Mouse (Mus musculus): ENCODE measurements around the gene Tamm41.

Gene Tamm41

DNA sequence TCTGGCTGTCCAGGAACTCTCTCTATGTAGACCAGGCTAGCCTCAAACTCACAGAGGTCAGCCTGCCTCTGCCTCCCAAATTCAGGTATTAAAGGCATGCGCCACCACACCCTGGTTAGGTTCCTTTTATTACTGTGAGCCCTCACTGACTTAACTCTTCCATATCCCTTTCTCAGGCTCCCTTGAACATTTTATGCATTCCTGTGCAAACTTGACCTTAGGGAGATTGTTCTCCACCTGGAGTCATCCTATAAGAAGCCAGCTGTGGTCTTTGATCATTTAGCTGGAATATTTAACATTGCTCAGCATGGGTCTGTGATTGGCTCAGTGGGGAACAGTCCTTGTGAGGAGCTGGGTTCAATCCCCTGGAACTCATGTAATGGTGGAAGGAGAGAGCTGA, 63.3 kb downstream of the Tamm41 start:
- no peak for DNase-seq (ENCODE audit: low read depth, low spot score)

DNA sequence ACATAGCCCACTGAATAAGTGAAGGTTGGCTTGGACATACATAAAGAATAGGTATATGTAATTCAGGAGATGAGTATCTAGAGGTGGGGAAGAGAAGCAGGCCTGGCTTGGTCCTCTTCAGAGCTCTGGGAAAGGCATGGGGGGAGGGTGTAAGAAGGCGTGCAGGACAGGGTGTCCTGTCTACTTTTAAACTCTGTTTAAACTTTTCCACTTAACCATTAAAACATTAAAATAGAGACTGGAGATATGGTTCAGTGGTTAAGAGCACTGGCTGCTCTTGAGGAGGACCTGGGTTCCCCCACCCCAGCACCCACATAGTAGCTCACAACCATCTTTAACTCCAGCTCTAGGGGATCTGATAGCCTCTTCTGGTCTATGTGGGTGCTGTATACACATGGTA, 64.7 kb downstream of the Tamm41 start:
- DNase-seq (ENCODE audit: low read depth, low spot score): no peak

DNA sequence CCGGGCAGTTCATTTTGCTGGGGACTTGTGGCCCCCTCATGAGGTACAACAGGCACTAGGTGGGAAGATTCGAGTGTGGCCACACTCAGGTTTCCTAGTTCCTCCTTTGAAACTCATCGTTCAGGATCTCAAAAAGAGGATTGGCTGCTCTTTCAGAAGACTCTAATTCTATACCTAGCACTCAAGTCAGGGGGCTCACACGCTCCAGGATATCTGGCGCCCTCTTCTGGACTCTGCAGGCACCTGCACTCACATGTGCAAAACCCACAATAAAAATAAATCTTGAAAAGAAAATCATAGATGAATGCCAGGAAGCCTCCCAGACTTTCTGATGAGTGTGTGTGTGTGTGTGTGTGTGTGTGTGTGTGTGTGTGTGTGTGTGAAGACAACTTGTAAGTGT, 66.8 kb downstream of the Tamm41 start:
- DNase-seq (ENCODE audit: low read depth, low spot score): peak; percentile 38

DNA sequence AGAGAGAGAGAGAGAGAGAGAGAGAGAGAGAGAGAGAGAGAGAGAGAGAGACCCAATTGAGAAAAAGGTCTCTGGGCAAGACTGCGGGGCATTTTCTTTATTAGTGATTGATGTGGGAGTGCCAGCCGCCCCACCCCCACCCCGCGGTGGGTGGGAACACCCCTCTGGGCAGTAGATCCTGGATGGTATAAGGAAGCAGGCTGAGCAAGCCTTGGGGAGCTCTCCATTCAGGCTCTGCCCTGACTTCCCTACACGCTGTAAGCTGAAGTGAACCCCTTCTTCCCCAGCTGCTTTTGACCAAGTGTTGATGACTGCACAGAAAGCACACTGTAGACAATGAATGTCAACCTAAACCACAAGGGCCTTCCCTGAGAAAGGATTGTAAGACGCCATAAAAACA, 67.3 kb downstream of the Tamm41 start:
- peak; percentile 22 for DNase-seq (ENCODE audit: low read depth, low spot score)

DNA sequence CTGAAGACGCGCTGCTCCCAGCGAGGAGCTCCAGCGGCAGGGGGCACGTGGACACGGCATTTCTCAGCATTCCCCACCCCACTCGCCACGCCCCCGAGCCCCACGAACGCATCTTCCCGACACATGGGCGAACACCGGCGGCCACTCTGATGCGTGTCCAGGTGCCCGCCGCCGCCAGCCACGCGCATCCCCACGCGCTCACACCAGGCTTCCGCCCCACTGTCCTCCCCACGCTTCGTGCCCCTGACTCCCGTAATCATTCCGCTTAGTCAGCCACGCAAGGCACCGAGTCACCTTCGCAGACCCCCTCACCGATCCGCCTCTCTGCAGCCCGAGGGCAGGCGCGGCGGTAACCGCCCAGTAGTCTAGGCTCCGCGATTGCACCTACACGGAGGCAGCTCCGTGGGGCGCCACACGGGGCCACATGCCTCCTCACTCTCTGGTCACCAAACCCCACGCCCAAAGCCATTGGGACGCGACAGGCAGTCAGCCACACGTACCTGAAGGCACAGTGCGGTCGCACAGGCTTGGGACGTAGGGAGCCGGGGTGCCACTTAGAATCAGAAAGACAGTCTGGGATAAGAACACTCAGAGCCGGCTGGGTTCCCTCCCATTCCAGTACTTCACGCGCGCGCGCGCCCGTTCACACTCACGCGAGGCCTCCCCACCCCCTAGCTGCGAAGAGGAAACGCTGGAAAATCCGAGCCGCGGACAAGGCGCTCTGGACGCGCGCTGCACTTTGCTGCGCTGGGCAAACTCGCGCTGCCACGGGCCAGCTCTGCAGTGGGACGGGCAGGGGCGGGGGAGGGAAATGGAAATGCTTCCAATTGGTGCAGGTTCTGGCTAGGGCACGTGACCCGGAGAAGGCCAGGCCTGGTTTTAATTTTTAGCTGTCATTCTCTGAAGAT, 68.2 kb downstream of the Tamm41 start, which contains the start of gene Vgll4:
Gene Vgll4, minus strand, starts transcription at position 782 of the 908 bp plus-strand sequence.
- DNase-seq (ENCODE audit: low read depth, low spot score): peak; percentile 55

DNA sequence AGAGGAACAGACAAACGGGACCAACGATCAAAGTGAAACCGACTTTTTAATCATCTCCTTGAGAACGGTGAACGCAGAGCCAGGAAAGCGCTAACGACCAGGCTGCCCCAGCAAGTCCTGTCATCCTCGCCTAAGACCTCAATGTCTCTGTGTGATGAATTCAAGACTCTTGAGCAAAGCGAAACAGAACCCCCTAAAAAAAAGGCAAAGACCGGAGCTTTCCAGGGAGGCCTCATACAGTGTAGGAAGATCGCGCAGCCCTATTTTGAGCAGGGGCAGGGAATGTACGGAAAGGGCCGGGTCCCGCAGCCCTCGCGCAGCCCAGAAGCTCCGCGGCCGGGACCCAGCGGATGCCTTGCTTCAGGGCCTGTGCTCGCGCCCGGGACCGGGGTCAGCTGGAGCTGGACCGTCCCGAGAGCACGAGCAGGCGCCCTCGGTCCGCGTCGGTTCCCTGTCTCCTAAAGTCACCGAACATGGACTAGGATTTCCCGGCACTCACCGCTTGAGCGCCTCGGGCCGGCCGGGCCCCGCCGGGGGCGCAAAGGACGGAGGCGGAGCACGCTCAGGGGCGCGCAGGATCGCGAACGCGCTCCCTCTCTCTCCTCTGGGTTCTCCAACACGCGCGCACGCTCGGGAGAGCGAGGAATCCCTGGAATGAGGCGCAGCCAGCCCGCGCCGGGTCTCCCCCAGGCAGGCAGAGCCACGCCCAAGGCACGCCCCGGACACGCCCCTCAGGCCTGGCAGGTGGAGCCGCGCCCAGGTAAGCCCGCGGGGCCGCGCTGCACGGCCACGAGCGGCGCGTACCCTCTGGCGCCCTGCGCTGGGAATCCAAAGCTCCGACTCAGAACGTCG, 69.1 kb downstream of the Tamm41 start:
- DNase-seq (ENCODE audit: low read depth, low spot score): peak; percentile 65

DNA sequence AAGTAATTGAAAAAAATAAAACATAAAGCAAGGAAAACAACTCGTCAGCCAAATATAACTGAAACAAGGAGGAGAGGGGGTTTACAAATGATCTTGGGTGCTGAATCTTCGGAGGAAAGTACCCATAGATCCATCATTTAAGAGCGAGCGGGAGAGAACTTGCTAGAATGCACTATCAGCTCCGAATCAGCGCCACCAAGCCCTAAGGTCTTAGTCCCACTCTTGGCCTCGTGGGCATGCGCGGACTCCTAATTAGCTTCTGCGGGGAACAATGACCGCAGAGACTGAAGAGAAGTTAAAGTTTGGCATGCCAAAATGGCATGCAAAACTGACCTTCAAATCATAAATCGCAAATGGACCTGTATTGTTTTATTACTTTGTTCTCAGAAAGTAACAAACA, 70.1 kb downstream of the Tamm41 start:
- no peak for DNase-seq (ENCODE audit: low read depth, low spot score)

DNA sequence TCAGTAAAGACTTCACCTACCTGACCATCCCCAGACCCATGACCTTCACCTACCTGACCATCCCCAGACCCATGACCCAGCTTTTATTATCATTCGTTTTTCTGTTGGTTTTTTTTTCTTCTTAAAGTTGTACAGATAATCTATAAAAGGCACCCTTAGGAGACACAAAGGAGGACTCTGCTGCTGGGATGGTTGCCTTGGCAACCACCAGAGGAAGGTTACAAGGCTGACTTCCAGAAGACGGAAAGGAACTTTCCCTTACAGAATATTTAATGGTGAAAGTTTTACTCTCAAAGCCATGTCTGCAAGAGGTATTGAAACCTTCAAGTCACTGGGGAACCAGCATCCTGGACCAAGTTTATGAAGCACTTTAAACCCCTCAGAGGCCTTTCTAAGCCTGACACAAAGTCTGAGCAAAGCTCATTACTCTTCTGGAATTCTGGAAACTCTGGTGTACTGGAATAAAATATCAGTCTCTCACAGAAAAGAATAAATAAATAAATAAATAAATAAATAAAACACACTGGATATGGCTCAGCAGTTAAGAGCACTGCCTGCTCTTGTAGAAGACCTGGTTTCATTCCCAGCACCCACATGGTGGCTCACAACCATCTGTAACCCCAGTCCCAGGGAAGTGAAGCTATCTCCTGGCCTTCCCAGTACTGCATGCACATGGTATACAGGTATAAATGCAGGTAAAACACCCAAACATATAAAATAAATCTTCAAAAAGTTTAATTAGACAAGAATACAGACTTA, 71.1 kb downstream of the Tamm41 start:
- DNase-seq (ENCODE audit: low read depth, low spot score): no peak

DNA sequence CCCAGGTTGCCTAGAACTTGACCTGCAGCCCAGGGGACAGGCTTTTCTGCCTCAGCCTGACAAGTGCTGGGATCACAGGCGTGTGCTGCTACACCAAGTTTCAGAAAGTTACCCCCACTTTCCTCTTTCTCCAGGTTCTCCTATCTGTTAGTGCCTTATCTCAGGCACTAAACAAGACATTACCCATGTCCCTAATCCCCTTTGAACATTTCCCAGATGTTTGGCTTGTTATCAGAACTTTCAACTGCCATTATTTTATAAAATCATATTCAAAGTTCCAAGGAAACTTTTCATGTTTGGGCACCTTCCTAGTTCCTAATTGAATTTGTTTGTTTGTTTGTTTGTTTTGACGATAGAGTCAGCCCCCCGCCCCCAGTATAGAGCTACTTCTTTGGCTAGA, 71.9 kb downstream of the Tamm41 start:
- no peak for DNase-seq (ENCODE audit: low read depth, low spot score)

DNA sequence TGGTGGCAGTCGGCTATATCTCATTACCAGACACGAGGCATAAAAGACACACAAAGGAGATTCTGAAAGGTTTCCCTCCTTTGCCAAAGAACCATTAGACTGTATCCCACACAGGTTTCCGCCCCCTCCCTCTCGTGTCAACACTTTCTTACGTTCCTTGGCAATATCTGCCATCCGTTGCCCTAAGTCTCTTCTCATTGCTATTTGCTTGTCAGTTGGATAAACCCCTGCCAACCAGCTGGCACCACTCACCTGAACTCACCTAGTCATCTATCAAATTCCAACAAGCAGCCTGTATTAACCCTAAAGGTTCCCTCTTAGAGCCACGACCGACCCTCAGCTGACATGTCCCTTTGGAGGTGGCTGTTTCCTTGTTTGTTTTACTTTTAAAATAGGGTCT, 72.3 kb downstream of the Tamm41 start:
- DNase-seq (ENCODE audit: low read depth, low spot score): no peak

DNA sequence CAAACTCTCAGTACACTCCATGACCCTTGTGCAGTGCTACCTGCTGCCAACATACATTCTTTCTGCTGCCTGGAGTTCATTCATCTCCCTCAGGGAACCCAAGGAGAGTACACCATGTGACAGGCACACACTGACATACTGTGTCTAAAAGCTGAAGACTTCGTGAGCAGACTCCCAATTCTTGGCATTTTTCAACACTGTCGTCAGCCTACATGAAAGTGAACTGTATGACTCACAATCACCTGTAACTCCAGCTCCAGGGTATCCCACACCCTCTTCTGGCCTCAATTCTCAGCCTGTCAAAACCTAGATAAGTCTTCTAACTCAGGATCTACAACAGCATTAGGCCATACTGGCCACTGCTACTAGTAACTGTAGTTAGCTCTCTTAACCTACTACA, 73.4 kb downstream of the Tamm41 start:
- no peak for DNase-seq (ENCODE audit: low read depth, low spot score)

DNA sequence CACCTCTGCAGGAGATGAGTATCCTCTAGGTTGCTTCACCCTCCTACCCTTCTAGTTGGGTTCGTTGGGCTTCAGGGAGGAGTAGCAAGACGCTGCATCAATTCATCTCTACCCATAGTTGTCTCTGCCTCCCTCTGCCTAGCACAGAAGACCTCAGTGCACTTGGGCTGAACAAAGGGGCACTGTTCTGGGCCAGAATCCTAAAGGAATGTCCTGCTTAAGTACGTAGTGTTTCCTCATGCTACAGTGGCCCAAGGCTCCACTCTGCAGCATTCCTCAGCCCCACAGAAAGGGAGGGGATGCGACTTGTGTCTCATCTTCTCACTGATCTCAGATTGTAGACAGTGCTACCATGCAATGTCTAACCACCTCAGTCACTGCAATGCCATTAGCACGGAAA, 74.0 kb downstream of the Tamm41 start:
- no peak for DNase-seq (ENCODE audit: low read depth, low spot score)

DNA sequence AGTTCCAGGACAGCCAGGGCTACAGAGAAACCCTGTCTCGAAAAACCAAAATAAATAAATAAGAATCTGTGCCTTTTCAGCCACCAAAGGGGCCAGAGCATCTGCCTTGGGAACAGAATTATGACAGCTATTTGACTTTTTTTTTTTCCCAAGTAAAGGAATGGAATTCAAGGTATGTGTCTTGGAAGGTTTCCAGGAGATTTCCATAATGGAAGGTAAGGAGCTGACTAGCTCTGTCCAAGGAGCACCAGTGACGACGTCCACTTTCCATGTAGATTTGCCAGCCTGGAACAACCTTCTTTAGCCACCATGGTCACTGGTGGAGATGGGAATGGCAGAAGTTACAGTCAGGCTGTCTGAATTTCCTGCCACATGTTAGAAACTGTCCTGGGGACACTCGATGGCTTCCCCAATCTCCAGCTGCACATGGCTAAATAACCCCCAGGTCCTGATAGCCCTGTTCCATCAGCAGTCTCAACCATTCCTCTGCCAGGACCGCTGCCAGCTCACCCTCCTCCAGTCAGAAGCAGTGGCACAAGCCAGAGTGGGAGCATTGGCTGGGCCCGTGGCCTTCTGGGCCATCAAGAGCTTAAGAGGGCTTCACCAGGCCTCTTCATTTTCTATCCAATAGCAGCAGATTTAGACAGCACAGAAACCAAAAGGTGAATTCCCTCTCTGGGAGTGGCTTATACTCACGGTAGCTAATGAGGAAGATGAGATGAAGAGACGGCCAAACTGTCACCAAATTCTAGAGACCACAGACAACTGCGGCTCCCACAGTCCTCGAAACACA, 76.2 kb downstream of the Tamm41 start:
- DNase-seq (ENCODE audit: low read depth, low spot score): no peak

DNA sequence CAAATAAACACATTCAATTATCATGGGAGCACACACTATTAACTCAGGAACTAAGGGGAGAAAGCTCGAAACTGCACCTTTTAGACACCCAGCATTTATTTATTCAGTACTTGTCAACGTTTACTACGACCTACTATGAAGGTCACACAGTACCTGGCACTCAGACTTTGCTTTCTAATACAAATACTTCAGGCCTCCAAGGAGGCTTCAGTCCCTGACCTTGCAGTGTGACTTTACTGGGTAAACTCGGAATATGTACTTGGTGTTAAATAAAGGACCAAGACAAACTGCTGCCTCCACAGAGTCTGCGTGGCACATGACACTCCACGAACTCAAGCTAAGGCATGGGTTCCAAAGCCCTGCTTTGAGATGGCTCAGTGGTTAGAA, 78.7 kb downstream of the Tamm41 start:
- DNase-seq (ENCODE audit: low read depth, low spot score): no peak

DNA sequence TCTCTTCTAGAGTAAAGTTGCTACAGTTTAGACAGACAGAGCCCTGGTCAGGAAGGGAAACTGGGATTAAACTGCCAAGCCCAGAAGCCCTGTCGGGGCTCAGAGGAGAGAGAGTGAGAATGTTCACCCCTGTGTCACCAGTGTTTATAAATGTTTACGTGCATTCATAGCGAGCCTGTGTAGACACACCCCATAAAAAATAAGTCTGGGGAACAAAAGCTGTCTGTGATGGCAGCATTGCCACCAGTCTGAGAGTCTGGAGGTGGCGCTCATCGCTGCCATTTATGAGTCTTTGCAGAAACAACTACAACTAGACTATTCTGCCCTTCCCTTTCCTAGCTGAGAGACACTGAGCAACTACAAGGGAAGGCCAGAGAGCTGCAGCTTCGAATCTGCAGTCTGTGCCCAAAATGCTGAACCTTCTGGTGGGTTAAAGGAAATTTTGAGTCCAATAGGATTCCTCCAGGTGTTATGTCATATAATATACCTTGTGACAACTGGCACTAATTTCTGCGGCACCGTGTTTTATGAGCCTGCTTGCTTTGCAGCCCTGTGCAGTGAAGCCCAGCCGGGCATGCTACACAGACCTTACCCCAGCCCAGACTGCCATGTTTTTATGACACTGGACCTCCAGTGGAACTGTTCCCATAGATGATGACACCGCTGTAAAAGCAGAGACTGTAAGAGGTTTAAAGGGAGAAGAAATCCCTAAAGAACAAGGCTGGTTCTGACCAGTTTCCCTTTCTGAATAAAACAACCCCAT, 79.2 kb downstream of the Tamm41 start:
- no peak for DNase-seq (ENCODE audit: low read depth, low spot score)

DNA sequence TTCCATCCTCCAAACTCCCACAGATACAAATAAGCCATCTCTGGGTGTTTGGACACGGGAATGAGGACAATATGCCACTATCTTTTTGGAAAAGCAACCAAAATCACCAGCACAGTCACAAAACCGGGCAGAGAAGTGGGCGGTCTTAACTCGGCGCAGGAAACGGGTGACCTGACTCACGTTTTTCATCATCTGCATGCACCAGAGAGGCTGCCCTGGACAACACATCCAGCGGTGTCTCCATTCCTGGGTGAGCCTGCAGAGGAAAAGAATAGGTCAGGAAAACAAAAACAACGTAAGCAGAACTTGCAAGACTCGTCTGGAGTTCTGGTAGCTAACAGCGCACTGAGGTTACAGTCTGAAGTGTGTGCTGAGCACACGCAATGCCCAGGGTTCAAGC, 79.9 kb downstream of the Tamm41 start:
- DNase-seq (ENCODE audit: low read depth, low spot score): no peak

DNA sequence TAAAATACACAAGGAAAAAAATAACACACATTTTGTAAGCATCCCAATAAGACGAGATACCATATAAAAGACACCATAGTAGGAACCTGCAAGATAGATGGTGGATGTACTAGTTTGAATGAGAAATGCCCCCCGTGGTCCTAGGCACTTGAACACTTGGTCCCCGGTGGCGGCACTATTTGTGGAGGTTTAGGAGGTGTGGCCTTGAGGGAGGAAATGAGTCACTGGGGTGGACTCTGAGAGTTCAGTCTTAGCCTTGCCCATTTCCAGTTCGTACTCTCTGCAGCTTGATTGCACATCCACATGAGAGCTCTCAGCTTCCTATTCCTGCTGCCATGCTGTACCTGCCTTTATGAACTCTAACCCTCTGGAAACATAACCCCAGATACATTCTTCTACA, 83.2 kb downstream of the Tamm41 start:
- DNase-seq (ENCODE audit: low read depth, low spot score): no peak

All from CD4-positive helper T cell, adult 2 months (primary cell).